Mouse (Mus musculus): Measurements from ENCODE around the gene Trak1.

DNA sequence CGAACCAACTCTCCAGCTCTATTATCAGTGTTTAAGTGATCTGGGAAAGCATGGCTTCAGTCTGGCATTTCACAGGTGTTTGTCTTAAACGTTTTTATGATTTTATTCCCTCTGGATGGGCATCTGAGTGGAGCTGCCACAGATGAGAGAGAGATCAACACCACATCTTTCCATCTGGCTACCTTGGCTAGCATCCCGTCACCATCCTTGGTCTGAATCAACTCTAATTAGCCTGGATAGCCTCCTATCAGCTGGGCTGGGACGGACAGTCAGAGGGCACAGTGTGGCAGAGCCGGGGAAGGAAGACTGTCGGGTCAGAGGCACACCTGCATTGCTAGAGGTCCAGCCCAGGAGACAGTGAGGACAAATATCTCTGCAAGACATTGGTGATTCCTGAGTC is 15.4 kb upstream of the Trak1 start:
- TF ChIP-seq CTCF (conservative IDR thresholded peaks at IDR 0.05; ENCODE audit: low read length) (no peak), NANOG (IDR thresholded peaks at IDR 0.05; ENCODE audit: borderline replicate concordance, low read length) (no peak)

Data from E14TG2a.4 (cell line).